Mouse (Mus musculus) liver, embryonic 14.5 days (tissue): ENCODE results near the gene Trappc6b.

ENCODE experiments used
- CTCF ChIP-seq: IDR thresholded peaks from 2 replicates; pipeline ENCODE4 v1.5.1; 2016; ENCODE audit warnings: antibody characterized with exemption, low read depth, control low read depth
- EP300 ChIP-seq: IDR thresholded peaks from 2 replicates; pipeline ENCODE4 v1.6.1; 2016; ENCODE audit warnings: antibody characterized with exemption, low read depth

DNA sequence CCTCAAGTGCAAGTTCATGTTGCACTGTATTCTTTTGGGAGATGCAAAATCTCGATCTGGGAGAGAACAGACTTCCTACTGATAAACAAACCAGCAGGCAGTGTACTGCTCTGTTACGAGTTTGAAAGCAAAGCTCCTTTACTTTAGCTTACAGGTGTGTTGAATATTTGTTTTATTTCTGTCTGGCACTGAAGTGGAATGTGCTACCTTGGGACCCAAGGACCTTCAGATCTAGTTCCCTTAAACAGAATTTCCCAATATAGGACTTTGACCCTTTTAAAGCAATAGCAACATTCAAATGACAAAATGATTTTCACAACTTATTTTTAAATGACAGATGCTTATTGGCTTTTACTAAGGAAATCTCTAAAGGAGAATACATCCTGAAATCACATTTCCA is 32.3 kb upstream of the Trappc6b start:
- no peak for TF ChIP-seq CTCF
- no peak for TF ChIP-seq EP300
